Mouse (Mus musculus) testis, adult 2 months (tissue): ENCODE results near the gene Trim62. TPM values are rescaled to one million over a fixed set of nuclear protein-coding genes. Genes with fewer than 3 reads are reported as not detected.
A peak's percentile ranks its signal among the peaks of the same experiment; 100 is the strongest.

Source experiments
- H3K27ac ChIP-seq: fragments of 200-500 bp; 2 replicates; pipeline ENCODE4 v1.5.1; 2012; ENCODE audit warnings: low read depth, low read length; ENCODE audit not compliant: control insufficient read depth, insufficient read depth
- H3K27me3 ChIP-seq: fragments of 200-500 bp; 2 replicates; pipeline ENCODE4 v1.6.1; 2012; ENCODE audit warnings: mild to moderate bottlenecking, low read length, moderate library complexity; ENCODE audit not compliant: control insufficient read depth, insufficient read depth
- H3K36me3 ChIP-seq: fragments of 200-500 bp; 2 replicates; pipeline ENCODE4 v1.6.1; 2012; ENCODE audit warnings: mild to moderate bottlenecking, low read length; ENCODE audit not compliant: control insufficient read depth, insufficient read depth
- H3K4me1 ChIP-seq: fragments of 200-500 bp; 2 replicates; pipeline ENCODE4 v1.6.1; 2012; ENCODE audit warnings: low read length; ENCODE audit not compliant: control insufficient read depth, insufficient read depth
- H3K4me3 ChIP-seq: fragments of 200-500 bp; 2 replicates; pipeline ENCODE4 v1.5.1; 2012; ENCODE audit warnings: low read depth, mild to moderate bottlenecking, low read length, moderate library complexity, mixed read lengths; ENCODE audit not compliant: control insufficient read depth
- CTCF ChIP-seq: fragments of 200-500 bp; IDR thresholded peaks from 2 replicates; pipeline ENCODE4 v1.5.1; 2012; ENCODE audit warnings: low read depth, mild to moderate bottlenecking, inconsistent platforms, low read length, moderate library complexity; ENCODE audit not compliant: control insufficient read depth, insufficient read depth, insufficient replicate concordance
- POLR2A ChIP-seq: fragments of 200-500 bp; IDR thresholded peaks from 2 replicates; pipeline ENCODE4 v1.6.1; 2012; ENCODE audit warnings: low read depth, mild to moderate bottlenecking, inconsistent platforms, low read length, moderate library complexity; ENCODE audit not compliant: control insufficient read depth
- polyA plus RNA-seq: library from polyadenylated mRNA; depleted of rRNA; stranded (reverse); fragments of >200 nt; gene quantifications from 2 replicates; pipeline ENCODE4 v1.2.3, GENCODE M21; 2012; rRNA removed

The Trim62 gene
- 5.8 and 6.6 TPM in 2 replicates for polyA plus RNA-seq

GRCm38 (mm10) chr4:128883379-128883781 is at the start of gene Trim62:
Trim62 (plus strand) TSS chr4:128883580.
- H3K36me3 ChIP-seq, result no peaks in the 10 kb centered on the region
- peaks cover 17% of the 10 kb centered on the region for H3K4me1 ChIP-seq
- no peak within 1 kb of the TSS for H3K27ac ChIP-seq
- TF ChIP-seq POLR2A (peak; percentile 37; the same call in 1 of the 2 replicates), CTCF (no peak)
- no peaks in the 10 kb centered on the region; the same call in 1 of the 2 replicates for H3K27me3 ChIP-seq
- peak within 1 kb of the TSS; percentile 90 for H3K4me3 ChIP-seq

GRCm38 (mm10) chr4:128838202-128838601 is 45.2 kb upstream of the Trim62 start:
- Histone ChIP-seq H3K4me3 (no peak overlapping the region), H3K4me1 (peaks cover 3% of the 10 kb centered on the region; the same call in 1 of the 2 replicates), H3K27ac (no peak overlapping the region), H3K36me3 (no peaks in the 10 kb centered on the region), H3K27me3 (no peaks in the 10 kb centered on the region)
- no peak for TF ChIP-seq CTCF
- no peak for TF ChIP-seq POLR2A

- Histone ChIP-seq H3K4me3 (no peak overlapping the region), H3K27ac (peak overlapping the region; percentile 62), H3K36me3 (no peaks in the 10 kb centered on the region), H3K27me3 (no peaks in the 10 kb centered on the region), H3K4me1 (peaks cover 3% of the 10 kb centered on the region; the same call in 1 of the 2 replicates)
- no peak for TF ChIP-seq POLR2A
- TF ChIP-seq CTCF, result no peak
Measured at GRCm38 (mm10) chr4:128839811-128840738, 43.3 kb upstream of the Trim62 start.

- TF ChIP-seq POLR2A (no peak), CTCF (no peak)
- no peaks in the 10 kb centered on the region for H3K27me3 ChIP-seq
- H3K36me3 ChIP-seq, result no peaks in the 10 kb centered on the region
- peaks cover 3% of the 10 kb centered on the region; the same call in 1 of the 2 replicates for H3K4me1 ChIP-seq
- H3K4me3 ChIP-seq, result no peak overlapping the region
- no peak overlapping the region for H3K27ac ChIP-seq
Measured at GRCm38 (mm10) chr4:128841259-128841658, 42.1 kb upstream of the Trim62 start.

- Histone ChIP-seq H3K4me3 (no peak overlapping the region), H3K27ac (no peak overlapping the region), H3K27me3 (no peaks in the 10 kb centered on the region), H3K4me1 (peaks cover 3% of the 10 kb centered on the region; the same call in 1 of the 2 replicates), H3K36me3 (no peaks in the 10 kb centered on the region)
- no peak for TF ChIP-seq POLR2A
- TF ChIP-seq CTCF, result no peak
Measured at GRCm38 (mm10) chr4:128844566-128844965, 38.8 kb upstream of the Trim62 start.

- H3K36me3 ChIP-seq, result no peaks in the 10 kb centered on the region
- H3K27me3 ChIP-seq, result no peaks in the 10 kb centered on the region
- no peaks in the 10 kb centered on the region for H3K4me1 ChIP-seq
- TF ChIP-seq CTCF (no peak), POLR2A (no peak)
- no peak overlapping the region for H3K27ac ChIP-seq
- H3K4me3 ChIP-seq, result no peak overlapping the region
Measured at GRCm38 (mm10) chr4:128845367-128845973, 37.9 kb upstream of the Trim62 start.

- H3K36me3 ChIP-seq, result no peaks in the 10 kb centered on the region
- TF ChIP-seq CTCF, result no peak
- TF ChIP-seq POLR2A, result no peak
- H3K27me3 ChIP-seq, result no peaks in the 10 kb centered on the region
- no peaks in the 10 kb centered on the region for H3K4me1 ChIP-seq
- no peak overlapping the region for H3K27ac ChIP-seq
- H3K4me3 ChIP-seq, result no peak overlapping the region
Measured at GRCm38 (mm10) chr4:128848961-128849360, 34.4 kb upstream of the Trim62 start.
